Mouse (Mus musculus): Measurements from ENCODE around the gene Irx4. TPM values are rescaled to one million over a fixed set of nuclear protein-coding genes. Genes with fewer than 3 reads are reported as not detected.

Irx4 gene
- total and polyA plus RNA-seq, 3 experiments: not detected

- no peaks in the 10 kb centered on the region for H3K9me3 ChIP-seq (replicated peaks; ENCODE audit: insufficient read depth, low read length)
- no peaks in the 10 kb centered on the region for H3K27me3 ChIP-seq (ENCODE audit: control insufficient read depth in 1 of 2, insufficient read depth in 2 of 2, low read length in 2 of 2)
- no peak overlapping the region for H3K4me3 ChIP-seq (ENCODE audit: control insufficient read depth in 1 of 2, insufficient read depth in 1 of 2, low read depth in 2 of 2, low read length in 2 of 2)
- no peak for DNase-seq (ENCODE audit: low read depth, low spot score)
- TF ChIP-seq EP300 (IDR thresholded peaks at IDR 0.05; ENCODE audit: low read depth in 1 of 2, low read length in 2 of 2) (no peak), CHD1 (IDR thresholded peaks at IDR 0.05; ENCODE audit: low read depth, low read length) (no peak), ELF1 (IDR thresholded peaks at IDR 0.05; ENCODE audit: low read depth, low read length) (no peak), TAL1 (IDR thresholded peaks at IDR 0.05; ENCODE audit: low read length) (no peak), SMC3 (IDR thresholded peaks at IDR 0.05; ENCODE audit: low read depth, low read length) (no peak), GABPA (IDR thresholded peaks at IDR 0.05; ENCODE audit: low read depth, low read length) (no peak), RAD21 (IDR thresholded peaks at IDR 0.05; ENCODE audit: low read depth, low read length) (no peak), USF1 (IDR thresholded peaks at IDR 0.05; ENCODE audit: low read depth, low read length) (no peak), MAX (IDR thresholded peaks at IDR 0.05; ENCODE audit: low read length) (no peak), USF2 (IDR thresholded peaks at IDR 0.05; ENCODE audit: borderline replicate concordance in 1 of 2, insufficient read depth in 1 of 2, low read depth in 1 of 2, low read length in 2 of 2) (no peak), ZC3H11A (IDR thresholded peaks at IDR 0.05; ENCODE audit: low read depth, low read length) (no peak), POLR2AphosphoS2 (IDR thresholded peaks at IDR 0.05; ENCODE audit: low read length) (no peak), MAZ (IDR thresholded peaks at IDR 0.05; ENCODE audit: low read depth, low read length) (no peak), POLR2A (IDR thresholded peaks at IDR 0.05; ENCODE audit: control insufficient read depth in 1 of 2, insufficient read depth in 1 of 2, low read depth in 1 of 2, low read length in 2 of 2, poor library complexity in 1 of 2) (no peak), MEF2A (IDR thresholded peaks at IDR 0.05; ENCODE audit: extremely low read depth, insufficient replicate concordance, low read depth, low read length, poor library complexity, severe bottlenecking) (no peak), NRF1 (IDR thresholded peaks at IDR 0.05; ENCODE audit: insufficient read depth, low read depth, low read length, poor library complexity, severe bottlenecking) (no peak)
- H3K36me3 ChIP-seq (ENCODE audit: control insufficient read depth in 1 of 2, insufficient read depth in 2 of 2, low read length in 2 of 2): no peaks in the 10 kb centered on the region
- no peaks in the 10 kb centered on the region for H3K4me1 ChIP-seq (ENCODE audit: control insufficient read depth in 1 of 2, insufficient read depth in 2 of 2, low read length in 2 of 2)
- no peak overlapping the region for H3K9ac ChIP-seq (ENCODE audit: control insufficient read depth, low read depth, low read length, poor library complexity, severe bottlenecking)
- no peak overlapping the region for H3K27ac ChIP-seq (ENCODE audit: control insufficient read depth, low read depth, low read length)
- no peaks in the 10 kb centered on the region for H3K79me2 ChIP-seq (ENCODE audit: control insufficient read depth, insufficient read depth, low read length, poor library complexity)
Observed at GRCm38 (mm10) chr13:73264831-73265230, 4.6 kb downstream of the Irx4 start.

- Histone ChIP-seq H3K27ac (ENCODE audit: control insufficient read depth, low read depth, low read length) (no peak overlapping the region), H3K36me3 (ENCODE audit: control insufficient read depth in 1 of 2, insufficient read depth in 2 of 2, low read length in 2 of 2) (no peaks in the 10 kb centered on the region), H3K9me3 (replicated peaks; ENCODE audit: insufficient read depth, low read length) (no peaks in the 10 kb centered on the region), H3K9ac (ENCODE audit: control insufficient read depth, low read depth, low read length, poor library complexity, severe bottlenecking) (no peak overlapping the region), H3K27me3 (ENCODE audit: control insufficient read depth in 1 of 2, insufficient read depth in 2 of 2, low read length in 2 of 2) (no peaks in the 10 kb centered on the region), H3K4me1 (ENCODE audit: control insufficient read depth in 1 of 2, insufficient read depth in 2 of 2, low read length in 2 of 2) (no peaks in the 10 kb centered on the region), H3K4me3 (ENCODE audit: control insufficient read depth in 1 of 2, insufficient read depth in 1 of 2, low read depth in 2 of 2, low read length in 2 of 2) (no peak overlapping the region), H3K79me2 (ENCODE audit: control insufficient read depth, insufficient read depth, low read length, poor library complexity) (no peaks in the 10 kb centered on the region)
- DNase-seq (ENCODE audit: low read depth, low spot score): no peak
- TF ChIP-seq ZMIZ1 (IDR thresholded peaks at IDR 0.05; ENCODE audit: low read depth, low read length) (no peak), ELF1 (IDR thresholded peaks at IDR 0.05; ENCODE audit: low read depth, low read length) (no peak), USF1 (IDR thresholded peaks at IDR 0.05; ENCODE audit: low read depth, low read length) (no peak), BHLHE40 (IDR thresholded peaks at IDR 0.05; ENCODE audit: borderline replicate concordance, low read depth, low read length) (no peak), E2F4 (IDR thresholded peaks at IDR 0.05; ENCODE audit: borderline replicate concordance, low read depth, low read length) (no peak), MAZ (IDR thresholded peaks at IDR 0.05; ENCODE audit: low read depth, low read length) (no peak), CHD2 (IDR thresholded peaks at IDR 0.05; ENCODE audit: low read length) (no peak), ZNF384 (IDR thresholded peaks at IDR 0.05; ENCODE audit: low read depth, low read length) (no peak), RCOR1 (IDR thresholded peaks at IDR 0.05; ENCODE audit: low read depth, low read length) (no peak), EP300 (IDR thresholded peaks at IDR 0.05; ENCODE audit: low read depth in 1 of 2, low read length in 2 of 2) (no peak), POLR2A (IDR thresholded peaks at IDR 0.05; ENCODE audit: control insufficient read depth in 1 of 2, insufficient read depth in 1 of 2, low read depth in 1 of 2, low read length in 2 of 2, poor library complexity in 1 of 2) (no peak), MAX (IDR thresholded peaks at IDR 0.05; ENCODE audit: low read length) (no peak), HCFC1 (IDR thresholded peaks at IDR 0.05; ENCODE audit: low read depth, low read length) (no peak), SMC3 (IDR thresholded peaks at IDR 0.05; ENCODE audit: low read depth, low read length) (no peak), TBP (IDR thresholded peaks at IDR 0.05; ENCODE audit: low read depth, low read length) (no peak), GATA1 (IDR thresholded peaks at IDR 0.05; ENCODE audit: low read depth, low read length) (no peak)
Observed at GRCm38 (mm10) chr13:73265442-73265841, 5.2 kb downstream of the Irx4 start.
